ENCODE assay signal across 8 mouse cellular contexts in genomic region chr6:112133522-112133921, GRCm38 (mm10).
DNase-seq lines count a peak whose midpoint lies in the region; ATAC-seq and TF ChIP-seq lines count a peak whose summit lies in the region.
"Had no signal": no experiment of that assay in that cellular context is flagged by ENCODE, and none has a peak within 500 bp of the region (broad histone marks: within the 10 kb centered on the region; RNA-seq: fewer than 3 reads in every experiment).

No protein-coding gene starts in this region.

- ATAC-seq in intestine, postnatal 0 days = no peak
- ATAC-seq in intestine, embryonic 16.5 days = no peak
- ATAC-seq in megakaryocyte-erythroid progenitor cell, adult 5-6 weeks (replicated peaks; ENCODE audit: low FRiP score, low TSS enrichment, poor library complexity, severe bottlenecking) = peak; percentile 74; the same call in 1 of the 2 replicates
- no peak for ATAC-seq in CD4-positive, CD25-positive, alpha-beta regulatory T cell, adult 4 months

- no peaks in the 10 kb centered on the region for H3K4me1 ChIP-seq in intestine, postnatal 0 days (replicated peaks; ENCODE audit: control insufficient read depth, insufficient read depth, low read length)
- H3K4me1 ChIP-seq in intestine, embryonic 16.5 days (ENCODE audit: control insufficient read depth, insufficient read depth, low read length) = no peaks in the 10 kb centered on the region
- H3K4me1 ChIP-seq: liver, embryonic 13.5 days had no signal

- no peak overlapping the region for H3K9ac ChIP-seq in intestine, postnatal 0 days (ENCODE audit: low read depth, low read length)
- H3K9ac ChIP-seq in intestine, embryonic 16.5 days (ENCODE audit: low read depth, low read length) = no peak overlapping the region
- H3K9ac ChIP-seq: liver, embryonic 13.5 days had no signal

- no peak overlapping the region for H3K27ac ChIP-seq in intestine, postnatal 0 days (ENCODE audit: low read depth, low read length)
- no peak overlapping the region for H3K27ac ChIP-seq in intestine, embryonic 16.5 days (ENCODE audit: low read length)
- H3K27ac ChIP-seq: liver, embryonic 13.5 days had no signal

- peak; percentile 65 for DNase-seq in 416B (ENCODE audit: low read depth)
- DNase-seq in Muller cell, postnatal 12 days (ENCODE audit: inconsistent ontology term) = peak; percentile 43
- DNase-seq in fibroblast of lung, adult 2 months (ENCODE audit: low read depth) = peak; percentile 22
- DNase-seq: liver, embryonic 13.5 days had no signal

- no peak overlapping the region for H3K4me2 ChIP-seq in intestine, postnatal 0 days (replicated peaks; ENCODE audit: low read depth)
- no peak overlapping the region for H3K4me2 ChIP-seq in intestine, embryonic 16.5 days (ENCODE audit: low read depth, low read length)
- H3K4me2 ChIP-seq: liver, embryonic 13.5 days had no signal

- peak; percentile 73 for TF ChIP-seq CTCF in intestine, postnatal 0 days (IDR thresholded peaks at IDR 0.05; ENCODE audit: low read depth)

- no peaks in the 10 kb centered on the region for H3K27me3 ChIP-seq in intestine, postnatal 0 days (replicated peaks; ENCODE audit: control insufficient read depth, insufficient read depth, low read length)
- H3K27me3 ChIP-seq in intestine, embryonic 16.5 days (replicated peaks; ENCODE audit: control insufficient read depth, insufficient read depth, low read length) = no peaks in the 10 kb centered on the region
- H3K27me3 ChIP-seq: liver, embryonic 13.5 days had no signal

- 26% methylated on average over 3 of the region's 3 CpGs for WGBS in intestine, postnatal 0 days
- WGBS in intestine, embryonic 16.5 days = 23% methylated on average over 3 of the region's 3 CpGs

- no peak overlapping the region for H3K4me3 ChIP-seq in intestine, postnatal 0 days (ENCODE audit: low read depth, low read length)
- no peak overlapping the region for H3K4me3 ChIP-seq in intestine, embryonic 16.5 days (ENCODE audit: low read length)
- H3K4me3 ChIP-seq: liver, embryonic 13.5 days had no signal

- H3K9me3 ChIP-seq in intestine, postnatal 0 days (ENCODE audit: control insufficient read depth) = no peaks in the 10 kb centered on the region
- H3K9me3 ChIP-seq in intestine, embryonic 16.5 days (ENCODE audit: control insufficient read depth, low read length) = no peaks in the 10 kb centered on the region
- H3K9me3 ChIP-seq: liver, embryonic 13.5 days had no signal

- H3K36me3 ChIP-seq in intestine, postnatal 0 days (ENCODE audit: control insufficient read depth, insufficient read depth) = no peaks in the 10 kb centered on the region
- H3K36me3 ChIP-seq in intestine, embryonic 16.5 days (ENCODE audit: control insufficient read depth, insufficient read depth, low read length) = no peaks in the 10 kb centered on the region
- H3K36me3 ChIP-seq: liver, embryonic 13.5 days had no signal
